Mouse (Mus musculus) thymus, postnatal 10 days (tissue): ENCODE measurements around the gene 4930432K21Rik.

Experiments
- DNase-seq, 2 experiments: peaks; one replicate each; pipeline ENCODE4 v3.0.0; 2021; ENCODE audit warnings: low spot score in 2 of 2

Gene 4930432K21Rik

DNA sequence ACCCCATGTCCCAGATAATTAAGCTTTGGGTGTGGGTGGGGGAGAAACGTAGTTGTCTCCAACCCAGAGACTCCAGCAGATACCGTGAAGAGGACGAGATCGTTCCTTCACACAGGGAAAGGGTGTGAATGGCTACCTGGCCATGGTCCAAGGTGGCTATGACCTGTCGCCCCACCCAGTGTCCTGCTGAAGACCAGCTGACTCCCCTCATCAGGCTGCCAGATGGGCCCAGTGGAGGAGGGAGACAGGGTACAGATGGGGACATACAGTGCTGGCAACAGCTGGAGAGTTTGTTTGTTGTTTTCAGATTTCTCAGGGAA is 666 bp downstream of the 4930432K21Rik start:
- DNase-seq: no peak

DNA sequence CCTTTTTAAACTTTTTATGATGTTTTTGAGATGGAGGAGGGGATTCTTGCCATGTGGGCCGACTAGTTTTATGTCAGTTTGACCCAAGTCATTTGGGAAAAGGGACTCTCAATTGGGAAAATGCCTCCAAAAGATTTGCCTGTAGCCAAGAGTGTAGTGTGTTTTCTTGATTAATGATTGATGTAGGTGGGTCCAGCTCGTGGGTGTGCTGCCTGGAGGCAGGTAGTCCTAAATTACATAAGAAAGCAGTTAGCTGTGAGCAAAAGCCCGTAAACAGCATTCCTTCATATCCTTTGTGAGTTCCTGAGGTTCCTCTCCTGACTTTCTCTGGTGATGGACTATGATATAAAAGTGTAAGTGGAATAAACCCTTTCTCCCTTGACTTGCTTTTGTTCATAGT is 1.4 kb downstream of the 4930432K21Rik start:
- no peak for DNase-seq

DNA sequence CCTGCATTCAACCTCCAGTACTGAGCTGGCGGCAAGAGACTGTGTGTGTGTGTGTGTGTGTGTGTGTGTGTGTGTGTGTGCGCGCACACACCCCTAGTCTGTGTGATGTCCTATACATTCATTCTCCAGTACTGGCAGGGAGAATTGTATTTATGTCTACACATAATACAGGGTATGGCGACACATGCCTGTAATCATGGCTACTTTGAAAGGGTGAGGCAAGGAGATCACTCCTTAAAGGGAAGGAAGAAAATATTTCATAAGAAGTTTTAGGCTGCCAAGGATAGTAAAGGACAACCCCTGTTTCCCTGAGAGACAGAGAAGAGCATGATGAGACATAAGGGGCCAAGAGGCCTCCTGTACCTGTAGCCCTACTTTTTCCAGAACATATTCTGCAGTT is 9.8 kb downstream of the 4930432K21Rik start:
- no peak for DNase-seq

DNA sequence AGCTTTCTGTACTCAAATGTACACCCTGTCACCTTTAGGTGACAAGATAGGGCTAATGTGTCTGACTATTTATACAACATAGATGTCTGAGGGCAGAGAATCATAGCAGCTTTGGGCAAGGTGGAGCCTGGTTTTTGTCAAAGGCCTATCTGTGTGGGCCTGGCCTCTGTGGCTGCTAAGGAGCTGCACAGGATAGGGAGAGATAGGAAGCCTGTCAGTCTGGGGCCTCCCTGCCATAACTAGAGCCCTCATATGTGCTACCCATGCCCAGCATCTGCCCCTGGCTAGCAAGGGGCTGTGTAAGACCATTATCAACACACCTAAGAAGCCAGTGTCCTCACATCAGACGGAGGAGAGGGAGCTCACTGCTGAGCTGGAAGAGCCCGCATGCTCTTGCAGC is 19.9 kb downstream of the 4930432K21Rik start:
- no peak for DNase-seq

DNA sequence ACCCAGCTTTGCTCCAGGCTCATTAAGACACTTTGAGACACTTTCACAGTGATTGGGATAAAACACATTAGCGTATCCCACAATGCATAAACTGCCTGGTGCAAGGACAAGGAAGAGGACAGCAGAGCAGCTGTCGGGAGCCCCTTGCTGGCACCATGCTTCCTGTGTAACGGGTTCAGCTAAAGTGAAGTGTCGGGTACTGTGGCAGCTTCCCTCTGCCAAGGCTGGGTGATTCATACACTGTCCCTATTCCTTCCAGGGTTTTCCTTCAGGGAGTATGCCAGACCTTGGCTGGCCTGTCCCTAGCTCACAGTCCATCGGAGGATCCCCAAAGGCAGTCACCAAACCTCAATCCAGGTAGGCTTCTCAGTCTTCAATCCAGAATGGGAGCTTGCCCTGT is 22.3 kb downstream of the 4930432K21Rik start:
- no peak for DNase-seq

DNA sequence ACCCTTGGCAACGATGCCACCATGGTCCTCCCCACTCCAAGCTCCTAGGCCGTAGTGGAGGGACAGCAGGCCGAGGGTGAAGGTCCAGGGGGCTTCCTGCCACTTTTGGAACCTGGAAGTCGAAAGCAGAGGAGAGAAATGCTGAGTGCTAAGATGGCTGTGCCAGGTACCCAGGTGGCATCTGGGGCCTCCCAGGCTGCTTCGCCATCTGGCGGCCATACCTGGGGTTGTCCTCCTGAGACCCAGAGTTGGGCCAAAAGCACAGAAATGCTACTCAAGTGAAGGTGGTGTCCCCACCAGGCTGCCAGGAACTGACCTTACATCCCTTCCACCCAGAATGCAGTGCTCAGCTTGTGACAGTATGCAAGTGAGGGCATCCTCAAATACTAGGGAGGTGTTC is 26.0 kb downstream of the 4930432K21Rik start:
- DNase-seq: peak in 1 of 2 experiments; percentile 33

DNA sequence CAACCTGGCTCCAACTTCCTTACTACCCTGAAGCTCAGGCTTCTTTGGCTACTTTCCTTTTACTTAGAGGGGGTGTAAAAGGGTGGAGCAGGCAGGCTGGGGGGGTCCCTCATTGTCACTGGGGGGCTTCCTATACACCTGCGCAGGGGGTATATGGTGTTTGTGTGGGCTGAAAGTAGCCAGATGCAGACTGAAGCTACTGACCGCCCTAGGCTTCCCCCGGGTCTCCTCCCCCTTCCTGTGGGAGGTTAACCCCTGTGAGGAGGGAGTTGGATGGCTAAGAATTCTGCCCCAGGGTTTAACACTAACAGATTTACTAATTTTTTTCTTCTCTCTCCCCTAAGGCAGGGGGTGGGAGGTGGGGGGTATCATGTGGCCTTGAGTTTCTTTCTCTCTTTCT is 28.7 kb downstream of the 4930432K21Rik start:
- no peak for DNase-seq

DNA sequence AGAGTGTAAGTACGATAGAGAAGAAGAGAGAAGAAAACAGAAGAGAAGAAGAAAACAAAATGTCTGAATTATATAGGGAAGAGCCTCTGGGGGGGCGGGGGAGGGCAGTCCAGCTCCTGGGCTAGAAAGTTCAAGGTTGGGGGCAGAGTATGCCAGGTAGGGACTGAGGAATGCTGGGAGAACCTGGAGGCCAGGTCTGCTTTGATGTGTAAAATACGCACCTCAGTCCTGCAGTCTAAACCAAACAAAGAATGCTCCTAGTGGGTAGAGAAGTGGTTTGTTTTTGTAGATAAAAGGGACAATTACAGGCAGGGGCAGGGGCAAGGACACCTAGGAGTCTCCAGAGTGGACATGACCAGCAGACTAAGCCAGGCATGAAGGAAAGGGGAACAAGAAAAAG is 29.6 kb downstream of the 4930432K21Rik start:
- DNase-seq: no peak

DNA sequence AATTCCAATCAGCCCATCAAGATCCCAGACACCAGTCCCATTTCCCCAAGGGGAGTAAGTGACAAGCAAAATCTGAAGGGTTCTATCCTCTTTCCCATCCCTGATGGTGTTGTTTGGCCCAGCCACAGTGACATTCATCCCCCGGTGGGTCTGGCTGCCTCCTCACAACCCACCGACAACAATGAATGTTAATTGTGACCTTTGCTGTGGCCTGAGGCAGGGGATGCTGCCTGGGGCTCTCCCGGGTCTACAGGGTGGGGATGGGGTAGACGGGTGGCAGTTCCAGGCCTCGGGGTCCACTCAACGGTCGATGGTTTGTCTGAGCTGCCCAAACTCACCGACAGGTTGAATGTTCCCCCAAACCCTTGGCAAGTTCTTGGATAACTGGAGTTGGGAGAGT is 30.8 kb downstream of the 4930432K21Rik start:
- DNase-seq: no peak

DNA sequence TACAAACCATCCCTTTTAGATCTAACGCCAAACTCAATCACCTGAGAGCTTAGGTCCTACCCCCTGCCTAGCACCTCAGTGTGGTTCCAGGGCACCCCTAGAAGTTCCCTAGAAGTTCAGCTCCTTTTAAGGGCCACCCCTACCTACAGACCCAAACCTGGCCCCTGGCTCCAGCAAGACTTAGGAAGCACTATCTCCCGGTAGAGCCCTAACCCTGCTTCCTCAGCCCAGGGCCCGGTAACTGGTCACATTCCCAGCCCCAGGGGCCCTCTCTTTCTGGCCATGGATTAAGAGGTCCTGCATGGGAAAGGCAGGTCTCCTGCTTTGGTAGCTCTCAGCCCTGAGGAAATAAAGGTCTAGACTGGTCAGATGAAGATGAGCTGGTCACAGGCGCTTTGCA is 32.1 kb downstream of the 4930432K21Rik start:
- DNase-seq: no peak

DNA sequence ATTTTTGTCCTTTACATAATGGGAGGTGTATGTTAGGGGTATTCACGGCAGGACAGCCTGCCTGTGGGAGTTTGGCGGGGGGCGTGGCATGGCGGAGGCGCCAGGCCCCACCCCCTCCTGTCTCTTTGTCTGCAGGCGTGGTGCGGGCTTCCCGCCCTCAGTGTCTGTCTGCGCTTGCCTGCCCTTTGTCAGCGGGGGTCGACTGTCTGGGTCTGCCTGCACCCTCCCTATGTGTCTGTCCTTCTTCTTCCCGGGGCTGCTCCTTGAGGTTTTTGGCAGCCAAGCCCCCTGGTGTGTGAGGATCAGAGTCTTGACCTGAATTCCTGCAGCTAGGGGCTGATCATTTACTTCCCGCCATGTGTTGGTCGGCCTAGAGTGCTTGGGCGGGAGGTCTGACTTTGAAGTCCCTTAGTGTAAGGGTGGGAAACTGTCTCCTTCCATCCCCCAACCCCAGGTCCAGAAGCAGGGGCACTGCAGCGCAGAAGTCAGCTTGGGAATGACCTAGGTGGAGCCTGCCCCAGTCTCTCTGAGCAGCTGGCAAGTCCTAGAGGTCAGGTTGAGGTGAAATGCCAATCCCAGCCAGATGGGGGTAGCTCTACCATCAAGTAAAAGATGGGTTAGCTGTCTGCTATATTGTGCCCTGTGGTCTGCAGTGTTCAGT is 32.8 kb downstream of the 4930432K21Rik start:
- DNase-seq: peak; percentile 74 to 78

DNA sequence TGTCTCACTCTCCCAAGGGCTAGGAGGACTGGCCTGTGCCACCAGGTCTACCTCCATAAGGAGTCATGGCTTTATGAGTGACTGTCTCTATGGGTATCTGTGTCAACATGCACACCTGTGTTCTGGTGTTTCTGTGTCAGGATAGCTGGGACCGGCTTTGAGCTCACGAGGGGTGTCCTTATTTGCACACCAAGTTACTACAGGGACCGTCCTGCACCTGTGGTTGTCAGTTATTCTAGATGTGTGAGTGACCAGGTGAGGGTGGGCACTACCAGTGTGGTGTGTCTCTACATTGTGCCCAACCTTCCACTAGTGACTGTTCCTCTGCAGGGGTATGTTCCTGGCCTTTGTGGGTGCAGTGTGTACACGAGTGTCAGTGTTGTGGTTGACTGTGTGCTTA is 35.0 kb downstream of the 4930432K21Rik start:
- no peak for DNase-seq

DNA sequence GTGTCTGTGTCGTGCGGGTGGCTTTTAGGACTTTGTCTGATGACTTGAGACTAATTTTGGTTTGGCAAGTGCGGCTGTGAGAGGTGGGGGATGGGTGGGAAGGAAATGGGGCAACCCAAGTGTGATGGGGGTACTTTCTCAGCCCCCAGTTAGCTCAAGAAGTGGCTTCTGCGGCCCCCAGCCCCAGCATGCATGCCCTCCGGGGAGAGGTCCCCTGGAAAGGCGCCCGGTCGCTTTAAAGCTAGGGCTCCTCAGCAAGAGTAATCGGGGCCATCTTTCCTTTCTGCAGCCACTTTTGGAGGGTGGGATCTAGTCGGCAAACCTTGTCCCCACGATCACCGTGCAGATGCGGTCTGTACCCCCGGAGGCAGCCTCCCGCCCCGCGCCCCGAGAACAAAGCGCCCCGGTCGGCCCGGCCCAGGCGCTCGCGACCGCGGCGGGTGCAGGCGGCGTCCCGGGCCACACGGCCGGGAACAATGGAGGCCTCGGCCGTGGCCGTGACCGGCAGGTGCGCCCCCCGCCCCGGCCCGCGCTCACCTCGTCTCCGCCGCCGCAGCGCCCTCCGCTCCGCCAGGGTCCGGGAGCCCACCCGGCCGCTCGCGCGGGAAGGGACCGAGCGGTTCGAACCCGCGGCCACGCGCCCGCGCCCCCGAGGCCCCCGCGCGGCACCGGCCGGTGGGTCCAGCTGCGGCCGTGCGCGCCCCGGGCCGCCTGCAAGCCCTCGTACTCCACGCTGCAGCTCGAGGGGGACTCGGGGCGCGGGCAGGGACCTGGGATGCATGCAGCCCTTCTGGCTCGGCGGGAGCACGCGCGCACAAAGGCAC is 35.6 kb downstream of the 4930432K21Rik start:
- peak; percentile 71 to 75 for DNase-seq

DNA sequence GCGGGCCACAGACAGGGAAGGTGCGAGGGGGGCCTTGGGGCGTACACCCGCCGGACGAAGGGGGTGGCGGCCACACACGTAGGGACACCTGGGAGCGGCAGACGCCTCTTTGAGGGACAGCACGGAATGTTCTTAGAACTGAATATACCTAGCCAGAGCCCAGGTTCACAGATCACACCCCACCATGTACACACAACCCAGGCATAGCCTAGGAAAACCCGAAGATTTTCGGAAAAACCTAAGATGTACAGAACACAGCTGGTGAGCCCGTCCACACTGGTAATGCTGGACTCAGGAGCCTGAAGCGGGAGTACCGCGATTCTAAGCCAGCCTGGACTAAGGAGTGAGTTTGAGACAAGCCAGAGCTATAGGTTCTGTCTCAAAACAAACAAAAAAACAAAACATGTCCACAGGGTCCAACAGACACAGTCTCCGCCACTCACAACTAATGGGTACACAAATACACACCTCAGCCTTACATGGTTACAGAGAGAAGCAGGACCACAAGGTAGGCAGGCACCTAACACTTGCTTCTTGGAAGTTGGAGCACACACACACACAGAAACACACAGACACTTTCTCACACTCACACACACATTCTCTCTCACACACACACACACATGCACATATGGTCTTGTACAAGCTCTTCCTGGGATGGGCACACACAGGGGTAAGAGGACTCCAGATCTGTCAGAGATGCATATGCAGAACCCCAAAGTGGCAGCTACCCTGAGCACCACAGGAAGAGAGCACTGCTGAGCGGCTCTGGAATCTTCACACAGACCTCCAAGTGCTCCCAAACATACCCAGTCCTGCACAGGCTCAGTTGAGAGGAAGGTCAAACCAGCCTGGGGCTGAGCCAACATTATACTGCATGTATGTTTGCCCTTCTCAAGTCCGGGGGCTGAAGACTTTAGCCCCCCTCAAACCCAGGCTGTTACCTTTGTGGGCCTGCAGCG is 36.5 kb downstream of the 4930432K21Rik start:
- DNase-seq: no peak

DNA sequence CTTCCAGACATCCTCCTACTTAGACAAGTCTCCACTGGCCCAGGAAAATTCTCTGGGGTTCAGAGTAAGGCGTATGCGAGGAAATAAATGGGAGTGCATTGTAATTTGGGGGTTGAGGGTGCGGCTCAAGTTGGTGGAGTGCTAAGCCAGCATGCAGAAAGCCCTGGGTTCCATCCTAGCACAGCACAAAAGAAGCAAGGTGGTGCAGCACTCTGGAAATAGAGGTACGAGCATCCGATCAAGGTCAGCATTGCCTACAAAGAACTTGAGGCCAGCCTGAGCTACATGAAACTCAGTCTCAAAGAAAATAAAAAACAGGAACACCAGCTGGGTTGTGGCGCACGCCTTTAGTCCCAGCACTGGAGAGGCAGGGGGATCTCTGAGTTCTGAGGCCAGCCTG is 37.3 kb downstream of the 4930432K21Rik start, which contains the start of gene Nanos3:
TSS of gene Nanos3 (minus strand) at position 101 of the 400 bp plus-strand sequence.
- DNase-seq: no peak

DNA sequence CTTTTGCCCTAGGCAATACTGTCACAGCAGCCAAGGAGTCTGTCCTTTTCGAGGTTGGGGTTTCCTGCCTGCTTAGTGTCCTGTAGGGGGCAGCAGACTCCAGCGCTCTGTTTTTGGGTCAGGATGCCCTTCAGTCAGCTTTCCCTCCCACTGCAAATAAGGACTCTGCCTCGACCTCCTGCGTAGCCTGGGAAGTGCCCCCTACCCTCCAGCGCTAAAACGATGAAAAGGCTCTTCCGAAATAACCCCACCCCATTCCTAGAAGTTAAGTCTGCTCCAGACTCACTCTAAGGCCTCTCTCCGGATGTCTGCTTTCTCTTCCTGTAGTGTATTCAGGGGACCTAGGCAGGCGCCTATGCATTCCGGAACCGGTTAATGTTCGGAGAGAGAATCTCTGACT is 38.7 kb downstream of the 4930432K21Rik start:
- peak; percentile 67 to 82 for DNase-seq

DNA sequence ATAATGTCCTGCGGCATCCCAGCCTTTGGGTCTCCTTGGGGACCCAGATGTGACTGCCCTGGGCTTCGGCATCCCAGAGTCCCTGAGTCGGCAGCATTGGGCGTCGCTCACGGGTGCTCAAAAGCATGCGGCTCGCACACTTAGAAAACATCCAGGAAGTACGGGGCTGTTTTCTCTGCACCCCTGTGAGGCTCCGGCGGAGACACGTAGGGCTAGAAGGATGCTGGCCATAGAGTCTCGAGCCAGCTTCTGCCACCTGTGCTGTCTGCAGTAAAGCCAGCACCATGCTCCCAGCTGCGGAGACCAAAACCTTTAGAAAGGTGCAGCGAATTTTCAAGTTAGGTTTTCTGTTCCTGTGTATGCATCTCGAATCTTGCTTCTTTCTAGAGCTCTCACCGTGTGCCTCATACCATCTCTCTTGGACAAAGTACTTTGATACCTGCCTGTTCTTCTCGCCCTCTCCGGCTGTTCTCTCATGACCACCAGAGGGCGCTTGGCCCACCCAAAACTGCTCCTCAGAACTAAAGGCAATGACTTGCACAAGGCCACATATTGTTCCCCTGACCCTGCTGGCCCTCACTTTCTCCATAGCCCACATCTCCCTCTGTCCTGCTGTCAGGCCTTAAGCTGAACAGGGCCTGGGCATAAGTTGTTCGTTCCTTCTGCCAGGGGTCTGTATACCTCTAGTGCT is 39.4 kb downstream of the 4930432K21Rik start:
- DNase-seq: peak; percentile 76 to 87

DNA sequence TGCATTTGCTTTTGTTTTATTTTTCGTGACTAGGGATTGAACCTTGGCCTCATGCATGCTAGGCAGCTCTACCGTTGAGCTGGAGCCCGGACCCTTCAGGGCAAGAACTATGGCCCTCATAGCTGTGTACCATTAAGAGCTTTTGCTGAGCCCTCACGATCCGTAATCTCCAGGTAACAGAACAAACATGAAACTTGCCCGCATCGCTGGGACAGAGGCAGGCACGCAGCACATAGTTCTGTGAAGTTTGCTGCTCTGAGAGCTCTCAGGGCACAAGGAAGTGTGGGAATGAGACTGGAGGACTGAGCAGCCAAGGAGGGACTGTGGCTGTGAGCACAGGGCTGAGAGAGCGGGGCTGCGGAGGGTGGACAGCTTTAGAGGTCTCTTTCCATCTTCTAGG is 40.8 kb downstream of the 4930432K21Rik start:
- no peak for DNase-seq

DNA sequence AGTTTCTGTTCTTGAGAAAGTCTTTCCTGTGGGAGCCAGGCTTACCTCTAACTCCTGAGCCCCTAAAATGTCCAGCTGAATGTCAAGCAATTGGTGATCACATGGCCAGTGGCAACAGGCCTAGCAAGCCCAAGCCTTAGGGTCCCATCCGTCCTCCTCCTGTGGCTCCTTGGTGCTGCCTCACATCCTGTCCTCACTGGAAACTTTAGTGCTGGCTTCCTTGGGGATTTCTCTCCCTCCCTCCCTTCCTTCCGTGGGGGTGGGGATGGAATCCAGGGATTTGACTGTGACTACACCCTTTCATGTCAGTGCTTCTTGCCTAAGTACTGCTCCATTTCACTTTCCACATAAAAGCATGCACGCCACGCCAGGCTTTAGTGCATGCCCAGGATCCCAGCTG is 41.8 kb downstream of the 4930432K21Rik start:
- DNase-seq: no peak

DNA sequence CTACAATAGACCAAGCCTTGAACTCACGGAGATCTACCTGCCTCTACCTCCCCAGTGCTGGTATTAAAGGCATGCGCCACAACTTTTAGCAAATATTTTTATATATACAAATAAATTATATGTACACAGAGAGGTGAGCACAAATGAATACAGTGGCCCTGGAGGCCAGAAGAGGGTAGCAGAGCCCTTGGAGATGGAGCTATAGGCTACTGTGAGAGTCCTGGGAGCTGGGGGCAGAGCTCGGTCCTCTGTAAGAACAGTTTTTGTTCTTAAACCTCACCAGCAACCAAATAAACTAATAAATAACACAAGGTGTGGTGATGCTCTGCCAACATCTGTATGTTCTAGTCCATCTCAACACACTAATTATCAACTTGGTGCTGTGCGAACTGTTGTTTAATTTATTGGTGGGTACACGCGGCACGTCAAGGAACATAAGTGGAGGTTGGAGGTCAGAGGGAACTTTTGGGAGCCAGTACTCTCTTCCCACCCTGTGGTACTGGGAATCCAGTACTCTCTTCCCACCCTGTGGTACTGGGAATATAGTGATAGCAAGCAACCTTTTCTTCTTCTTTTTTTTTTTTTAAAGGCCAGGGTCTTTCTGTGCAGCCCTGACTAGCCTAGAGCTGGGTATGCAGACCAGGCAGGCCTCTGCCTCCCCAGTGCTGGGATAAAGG is 42.5 kb downstream of the 4930432K21Rik start:
- DNase-seq: no peak

DNA sequence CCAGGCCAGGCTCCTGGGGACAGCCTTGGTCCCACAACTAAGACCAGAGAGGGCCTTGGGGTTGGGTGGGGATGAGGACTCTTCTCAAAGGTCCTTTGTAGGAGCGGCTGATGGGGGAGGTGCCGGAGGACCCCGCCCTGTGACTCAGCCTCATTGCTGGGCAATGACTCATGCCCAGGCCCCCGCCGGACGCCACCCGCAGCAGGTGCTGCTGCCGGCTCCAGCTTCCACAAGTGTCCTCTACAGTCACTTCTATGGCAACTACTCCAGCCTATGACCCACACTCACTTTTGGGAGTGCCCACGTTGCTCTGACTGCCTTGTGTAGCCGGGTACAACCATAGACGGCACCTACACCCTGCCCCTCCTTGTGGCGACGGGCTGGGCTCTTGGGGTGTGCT is 44.2 kb downstream of the 4930432K21Rik start:
- DNase-seq: no peak
